Mouse (Mus musculus) ES-E14 (cell line): ENCODE data around the gene Chrna1. TPM values are rescaled to one million over a fixed set of nuclear protein-coding genes. Genes with fewer than 3 reads are reported as not detected.

Experiments used
- DNase-seq: peaks from one replicate; pipeline ENCODE4 v3.0.0-alpha.2; 2013; ENCODE audit warnings: low read depth, low spot score
- H3K27ac ChIP-seq: 2 replicates; pipeline ENCODE4 v1.5.1; 2012; ENCODE audit warnings: low read depth, mild to moderate bottlenecking, low read length, moderate library complexity, mixed read lengths; ENCODE audit not compliant: poor library complexity, insufficient read depth, severe bottlenecking
- H3K36me3 ChIP-seq: 2 replicates; pipeline ENCODE4 v1.6.1; 2012; ENCODE audit warnings: mild to moderate bottlenecking, low read length, moderate library complexity, mixed read lengths; ENCODE audit not compliant: control insufficient read depth, poor library complexity, insufficient read depth, severe bottlenecking
- H3K4me1 ChIP-seq, 2 experiments: fragments of 150-350 bp in 1 of 2; sonication (generic) in 1 of 2; 2 replicates each; pipeline ENCODE4 v1.6.1; 2012; ENCODE audit warnings: low read length in 2 of 2, mild to moderate bottlenecking in 1 of 2, mixed read lengths in 1 of 2; ENCODE audit not compliant: control insufficient read depth in 2 of 2, insufficient read depth in 2 of 2, poor library complexity in 1 of 2
- H3K4me3 ChIP-seq, 2 experiments: fragments of 150-350 bp in 1 of 2; sonication (generic) in 1 of 2; 2 replicates each; pipeline ENCODE4 v1.5.1; 2012; ENCODE audit warnings: low read length in 2 of 2, low read depth in 1 of 2, mild to moderate bottlenecking in 1 of 2, mixed read lengths in 1 of 2; ENCODE audit not compliant: insufficient read depth in 1 of 2, poor library complexity in 1 of 2, severe bottlenecking in 1 of 2
- H3K9ac ChIP-seq: 2 replicates; pipeline ENCODE4 v1.6.1; 2012; ENCODE audit warnings: low read depth, mild to moderate bottlenecking, low read length, mixed read lengths; ENCODE audit not compliant: poor library complexity, insufficient read depth, severe bottlenecking
- H3K9me3 ChIP-seq: fragments of 150-350 bp; sonication (generic); 2 replicates; pipeline ENCODE4 v1.6.1; 2012; ENCODE audit warnings: low read depth, mild to moderate bottlenecking, low read length; ENCODE audit not compliant: control insufficient read depth, insufficient read depth
- CHD2 ChIP-seq: IDR thresholded peaks from 2 replicates; pipeline ENCODE4 v1.6.1; 2014; ENCODE audit warnings: mild to moderate bottlenecking, low read depth, low read length, inconsistent platforms
- HCFC1 ChIP-seq: IDR thresholded peaks from 2 replicates; pipeline ENCODE4 v1.6.1; 2012; ENCODE audit warnings: low read length, inconsistent platforms, borderline replicate concordance; ENCODE audit not compliant: insufficient read depth
- MAFK ChIP-seq: IDR thresholded peaks from 2 replicates; pipeline ENCODE4 v1.6.1; 2014; ENCODE audit warnings: mild to moderate bottlenecking, low read depth, low read length, inconsistent platforms; ENCODE audit not compliant: insufficient read depth
- ZC3H11A ChIP-seq: IDR thresholded peaks from 2 replicates; pipeline ENCODE4 v1.6.1; 2012; ENCODE audit warnings: low read depth, mild to moderate bottlenecking, inconsistent platforms, low read length, borderline replicate concordance
- ZNF384 ChIP-seq: IDR thresholded peaks from 2 replicates; pipeline ENCODE4 v1.6.1; 2012; ENCODE audit warnings: low read depth, low read length, inconsistent platforms
- in situ Hi-C, 2 experiments: fragments of 600-800 bp; cut with MboI; formaldehyde crosslinking; loops; one replicate each; pipeline ENCODE4 v1.15.1; 2025; ENCODE audit warnings: low sequenced_read_pairs in 2 of 2, inconsistent platforms in 1 of 2; ENCODE audit not compliant: unreplicated experiment in 2 of 2
- total RNA-seq: library from RNA; depleted of rRNA; stranded (reverse); fragments of 300-350 nt; gene quantifications from 2 replicates; pipeline ENCODE4 v1.2.3, GENCODE M21; 2012

Gene Chrna1
- total RNA-seq, 1 experiment: 0.13 TPM

- Histone ChIP-seq H3K4me1 (peaks cover 0 to 3% of the 10 kb centered on the region in 2 experiments; a peak in 2 of 4 replicates), H3K4me3 (no peak overlapping the region), H3K9ac (no peak overlapping the region), H3K9me3 (no peaks in the 10 kb centered on the region), H3K27ac (no peak overlapping the region), H3K36me3 (no peaks in the 10 kb centered on the region)
- in situ Hi-C loops: no loop called here
- TF ChIP-seq ZC3H11A (no peak), HCFC1 (no peak), CHD2 (no peak), ZNF384 (no peak), MAFK (no peak)
- DNase-seq: no peak
Observed at GRCm38 (mm10) chr2:73522891-73523290, 57.2 kb downstream of the Chrna1 start.

- Histone ChIP-seq H3K9ac (no peak overlapping the region), H3K36me3 (no peaks in the 10 kb centered on the region), H3K4me1 (peaks cover 0 to 3% of the 10 kb centered on the region in 2 experiments; a peak in 2 of 4 replicates), H3K9me3 (no peaks in the 10 kb centered on the region), H3K27ac (no peak overlapping the region), H3K4me3 (no peak overlapping the region)
- no peak for TF ChIP-seq ZNF384
- no peak for TF ChIP-seq MAFK
- TF ChIP-seq ZC3H11A: no peak
- no peak for TF ChIP-seq HCFC1
- no peak for TF ChIP-seq CHD2
- DNase-seq: no peak
- in situ Hi-C loops: no loop called here
Observed at GRCm38 (mm10) chr2:73522336-73522735, 57.8 kb downstream of the Chrna1 start.

GRCm38 (mm10) chr2:73521737-73522136 lies 58.4 kb downstream of the Chrna1 start:
- Histone ChIP-seq H3K36me3 (no peaks in the 10 kb centered on the region), H3K4me3 (no peak overlapping the region), H3K27ac (no peak overlapping the region), H3K9me3 (no peaks in the 10 kb centered on the region), H3K4me1 (peaks cover 0 to 3% of the 10 kb centered on the region in 2 experiments; a peak in 2 of 4 replicates), H3K9ac (no peak overlapping the region)
- no peak for DNase-seq
- in situ Hi-C loops: no loop called here
- TF ChIP-seq MAFK (no peak), HCFC1 (no peak), ZC3H11A (no peak), ZNF384 (no peak), CHD2 (no peak)

GRCm38 (mm10) chr2:73518966-73519365 lies 61.2 kb downstream of the Chrna1 start:
- TF ChIP-seq CHD2: no peak
- no peak for TF ChIP-seq MAFK
- TF ChIP-seq HCFC1: no peak
- TF ChIP-seq ZNF384: no peak
- no peak for TF ChIP-seq ZC3H11A
- Histone ChIP-seq H3K9ac (no peak overlapping the region), H3K27ac (no peak overlapping the region), H3K9me3 (no peaks in the 10 kb centered on the region), H3K4me1 (peaks cover 0 to 3% of the 10 kb centered on the region in 2 experiments; a peak in 2 of 4 replicates), H3K4me3 (no peak overlapping the region), H3K36me3 (no peaks in the 10 kb centered on the region)
- DNase-seq: no peak
- in situ Hi-C loops: no loop called here

- Histone ChIP-seq H3K36me3 (no peaks in the 10 kb centered on the region), H3K9me3 (no peaks in the 10 kb centered on the region), H3K27ac (no peak overlapping the region), H3K9ac (no peak overlapping the region), H3K4me1 (peaks cover 0 to 3% of the 10 kb centered on the region in 2 experiments; a peak in 2 of 4 replicates), H3K4me3 (no peak overlapping the region)
- DNase-seq: no peak
- TF ChIP-seq CHD2 (no peak), ZC3H11A (no peak), HCFC1 (no peak), MAFK (no peak), ZNF384 (no peak)
- in situ Hi-C loops: no loop called here
Observed at GRCm38 (mm10) chr2:73518311-73518710, 61.8 kb downstream of the Chrna1 start.
